Mouse (Mus musculus) kidney, adult 2 months (tissue): ENCODE data around the gene Mrpl51. TPM values are rescaled to one million over a fixed set of nuclear protein-coding genes. Genes with fewer than 3 reads are reported as not detected.
A peak's percentile ranks its signal among the peaks of the same experiment; 100 is the strongest.

Experiments
- DNase-seq: peaks from one replicate; pipeline ENCODE4 v3.0.0; 2021
- H3K27ac ChIP-seq: fragments of 200-500 bp; 2 replicates; pipeline ENCODE4 v1.5.1; 2012; ENCODE audit warnings: low read depth, low read length, control low read depth, inconsistent platforms; ENCODE audit not compliant: insufficient read depth
- H3K27me3 ChIP-seq: fragments of 200-500 bp; replicated peaks from 2 replicates; pipeline ENCODE4 v1.6.1; 2012; ENCODE audit warnings: mild to moderate bottlenecking, moderate library complexity, low read length, inconsistent platforms; ENCODE audit not compliant: control insufficient read depth, insufficient read depth
- H3K36me3 ChIP-seq: fragments of 200-500 bp; 2 replicates; pipeline ENCODE4 v1.6.1; 2012; ENCODE audit warnings: mild to moderate bottlenecking, moderate library complexity, low read length, inconsistent platforms; ENCODE audit not compliant: control insufficient read depth, insufficient read depth
- H3K4me1 ChIP-seq: fragments of 200-500 bp; 2 replicates; pipeline ENCODE4 v1.6.1; 2011; ENCODE audit warnings: low read length; ENCODE audit not compliant: control insufficient read depth, insufficient read depth
- H3K4me3 ChIP-seq: fragments of 200-500 bp; 2 replicates; pipeline ENCODE4 v1.5.1; 2011; ENCODE audit warnings: mild to moderate bottlenecking, low read depth, low read length, control low read depth; ENCODE audit not compliant: insufficient read depth
- CTCF ChIP-seq: fragments of 200-500 bp; conservative IDR thresholded peaks from 2 replicates; pipeline ENCODE4 v1.5.1; 2011; ENCODE audit warnings: low read depth, mild to moderate bottlenecking, control low read depth, low read length, moderate library complexity, mixed read lengths; ENCODE audit not compliant: insufficient read depth, insufficient read length
- POLR2A ChIP-seq: fragments of 200-500 bp; IDR thresholded peaks from one replicate; pipeline ENCODE4 v1.6.1; 2011; ENCODE audit warnings: low read depth, low read length, control low read depth
- WGBS: fragments of 180-500 bp; shearing (Covaris S2); methylation state at CpG from one replicate; pipeline ENCODE4 v1.1.7; 2018; 5-methylcytosine and 5-hydroxymethylcytosine counted together
- polyA plus RNA-seq: library from polyadenylated mRNA; depleted of rRNA; stranded (reverse); fragments of >200 nt; gene quantifications from 2 replicates; pipeline ENCODE4 v1.2.3, GENCODE M21; 2012

The Mrpl51 gene
- polyA plus RNA-seq, 1 experiment, result 110 TPM

DNA sequence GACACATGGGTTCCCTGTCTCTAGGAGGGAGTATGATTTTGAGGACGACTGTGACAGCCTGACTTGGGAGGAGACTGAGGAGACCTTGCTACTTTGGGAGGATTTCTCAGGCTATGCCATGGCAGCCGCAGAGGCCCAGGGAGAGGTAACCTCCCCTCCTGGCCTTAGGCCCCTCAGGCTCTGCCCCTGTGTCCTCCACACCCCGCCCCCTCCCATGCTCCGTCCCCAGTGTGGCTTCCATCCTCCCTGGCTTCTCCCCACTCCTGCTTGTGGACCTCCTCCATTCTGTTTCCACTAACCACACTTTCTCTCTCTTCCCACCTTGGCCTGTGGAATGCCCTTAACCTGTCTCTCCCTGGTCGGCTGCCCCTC, 38.6 kb upstream of the Mrpl51 start:
- Histone ChIP-seq H3K4me1 (peaks cover 16% of the 10 kb centered on the region), H3K27me3 (no peaks in the 10 kb centered on the region), H3K27ac (no peak overlapping the region), H3K36me3 (no peaks in the 10 kb centered on the region), H3K4me3 (no peak overlapping the region)
- no peak for DNase-seq
- no peak for TF ChIP-seq CTCF
- TF ChIP-seq POLR2A, result no peak
- 84% methylated on average over 5 of the region's 5 CpGs for WGBS

- 78% methylated on average over 4 of the region's 4 CpGs for WGBS
- no peak overlapping the region for H3K4me3 ChIP-seq
- no peak for DNase-seq
- H3K27me3 ChIP-seq, result no peaks in the 10 kb centered on the region
- no peaks in the 10 kb centered on the region for H3K36me3 ChIP-seq
- H3K4me1 ChIP-seq, result peaks cover 11% of the 10 kb centered on the region
- no peak overlapping the region for H3K27ac ChIP-seq
- TF ChIP-seq CTCF (no peak), POLR2A (no peak)
Observed at GRCm38 (mm10) chr6:125153682-125154081, 37.9 kb upstream of the Mrpl51 start.

- Histone ChIP-seq H3K27ac (no peak overlapping the region), H3K36me3 (no peaks in the 10 kb centered on the region), H3K4me1 (peaks cover 3% of the 10 kb centered on the region), H3K27me3 (no peaks in the 10 kb centered on the region), H3K4me3 (no peak overlapping the region)
- no peak for TF ChIP-seq POLR2A
- TF ChIP-seq CTCF, result peak; percentile 55
- DNase-seq, result peak; percentile 58
Observed at GRCm38 (mm10) chr6:125154550-125154949, 37.1 kb upstream of the Mrpl51 start.

DNA sequence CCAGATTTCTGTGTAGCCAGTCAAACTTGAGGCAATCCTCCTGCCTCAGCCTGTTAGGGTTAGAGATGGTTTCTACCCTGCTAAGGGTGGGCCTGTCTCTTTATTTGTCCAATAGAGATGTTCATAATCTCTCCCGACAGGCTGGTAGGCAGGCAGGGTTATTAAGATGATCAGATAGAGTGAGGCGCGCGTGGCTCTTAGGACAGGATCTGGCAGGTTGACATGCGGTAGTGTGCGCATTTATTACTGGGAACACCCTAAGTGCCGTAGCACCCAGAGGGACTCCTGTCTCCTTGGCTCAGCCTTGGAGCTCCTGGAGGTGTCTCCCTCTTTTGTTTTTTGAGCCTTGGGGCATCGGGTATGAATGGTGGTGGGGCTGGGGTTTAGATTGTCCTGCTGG, 36.3 kb upstream of the Mrpl51 start:
- Histone ChIP-seq H3K4me3 (no peak overlapping the region), H3K4me1 (no peaks in the 10 kb centered on the region), H3K27me3 (no peaks in the 10 kb centered on the region), H3K36me3 (no peaks in the 10 kb centered on the region), H3K27ac (no peak overlapping the region)
- TF ChIP-seq CTCF (no peak), POLR2A (no peak)
- 86% methylated on average over 8 of the region's 8 CpGs for WGBS
- DNase-seq, result no peak

DNA sequence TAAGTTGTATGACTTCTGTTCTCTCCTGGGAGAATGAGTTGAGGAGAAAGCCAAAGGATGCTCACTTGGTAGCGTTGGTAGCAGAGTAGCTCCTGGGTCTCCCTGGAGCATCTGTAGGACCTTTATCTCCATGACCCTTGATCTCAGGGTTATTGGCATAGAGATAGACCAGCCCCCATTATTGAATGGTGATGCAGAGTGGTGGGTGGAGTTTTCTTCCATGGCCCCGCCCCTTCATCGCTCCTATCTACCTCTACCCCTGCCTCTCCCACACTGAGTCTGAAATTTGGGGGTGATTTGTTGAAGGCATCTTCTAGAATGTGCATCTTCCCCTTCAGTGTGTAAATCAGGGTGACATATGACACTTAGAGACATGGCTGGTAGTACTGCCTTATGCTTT, 35.1 kb upstream of the Mrpl51 start:
- no peak overlapping the region for H3K27ac ChIP-seq
- DNase-seq, result no peak
- no peaks in the 10 kb centered on the region; the same call in 1 of the 2 replicates for H3K4me1 ChIP-seq
- H3K4me3 ChIP-seq, result no peak overlapping the region
- WGBS, result 83% methylated on average over 3 of the region's 3 CpGs
- TF ChIP-seq POLR2A (no peak), CTCF (no peak)
- H3K36me3 ChIP-seq, result no peaks in the 10 kb centered on the region
- no peaks in the 10 kb centered on the region for H3K27me3 ChIP-seq

GRCm38 (mm10) chr6:125156903-125157614, 34.5 kb upstream of the Mrpl51 start:
- Histone ChIP-seq H3K27ac (no peak overlapping the region), H3K27me3 (no peaks in the 10 kb centered on the region), H3K4me1 (no peaks in the 10 kb centered on the region; the same call in 1 of the 2 replicates), H3K36me3 (no peaks in the 10 kb centered on the region), H3K4me3 (no peak overlapping the region)
- WGBS, result 38% methylated on average over 7 of the region's 7 CpGs
- no peak for TF ChIP-seq CTCF
- no peak for TF ChIP-seq POLR2A
- DNase-seq, result peak; percentile 40

- peaks cover 5% of the 10 kb centered on the region for H3K36me3 ChIP-seq
- WGBS, result 78% methylated on average over 15 of the region's 15 CpGs
- H3K4me1 ChIP-seq, result no peaks in the 10 kb centered on the region; the same call in 1 of the 2 replicates
Observed at GRCm38 (mm10) chr6:125158944-125159492, 32.6 kb upstream of the Mrpl51 start.

More at GRCm38 (mm10) chr6:125158944-125159492, 32.6 kb upstream of the Mrpl51 start:
- H3K27me3 ChIP-seq, result no peaks in the 10 kb centered on the region
- no peak overlapping the region for H3K27ac ChIP-seq
- TF ChIP-seq CTCF (no peak), POLR2A (no peak)
- H3K4me3 ChIP-seq, result no peak overlapping the region
- no peak for DNase-seq
